Mouse (Mus musculus): ENCODE data around the gene Tomm20. TPM values are rescaled to one million over a fixed set of nuclear protein-coding genes. Genes with fewer than 3 reads are reported as not detected.

Gene Tomm20
- polyA plus RNA-seq, 1 experiment from 2014 or later = 188 TPM

DNA sequence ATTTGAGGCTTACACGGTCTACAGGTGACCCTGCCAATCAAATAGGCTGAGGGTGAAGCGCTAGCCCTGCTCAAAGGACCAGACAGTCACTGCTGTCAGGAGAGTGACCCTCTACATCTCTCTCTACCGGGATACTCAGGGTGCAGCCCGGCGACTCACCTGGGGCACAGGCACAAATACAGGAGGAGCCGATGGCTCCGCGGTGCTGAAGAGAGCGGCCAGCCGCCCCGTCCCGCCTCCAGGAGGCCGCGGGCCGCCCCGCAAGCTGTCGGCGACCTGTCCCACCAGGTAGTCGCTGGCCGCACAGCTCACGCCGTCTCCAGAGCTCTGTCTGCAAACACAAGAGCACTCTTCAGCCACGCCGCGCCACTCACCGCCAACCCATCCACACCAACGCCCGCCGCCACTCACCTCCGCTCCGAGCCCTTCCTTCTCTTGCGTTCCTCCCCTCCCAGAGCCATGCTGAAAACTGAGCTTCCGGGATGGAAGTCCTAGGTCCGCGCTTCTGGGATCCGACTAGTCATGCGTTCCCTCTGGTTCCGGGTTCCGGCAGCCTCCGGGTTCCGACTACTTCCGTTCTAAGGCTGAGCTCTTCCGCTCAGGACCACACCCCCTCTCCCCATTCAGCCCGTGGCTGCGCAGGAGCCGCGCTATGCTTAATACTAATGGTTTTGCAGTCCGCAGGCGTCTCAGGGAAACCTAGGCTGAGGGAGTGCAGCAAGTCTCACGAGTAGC lies 25.1 kb upstream of the Tomm20 start, which contains the start of gene Rbm34:
Rbm34 (minus strand) TSS at position 493 of the 735 bp plus-strand sequence.
- H3K27ac ChIP-seq (ENCODE audit: low read length) = peak within 1 kb of the TSS; percentile 76
- H3K9me3 ChIP-seq (ENCODE audit: control insufficient read depth, low read length) = no peaks in the 10 kb centered on the region
- peaks cover 4% of the 10 kb centered on the region; the same call in 1 of the 2 replicates for H3K4me1 ChIP-seq (replicated peaks; ENCODE audit: control insufficient read depth, insufficient read depth, low read length)
- under 1% methylated on average over 49 of the region's 50 CpGs for WGBS
- H3K4me3 ChIP-seq (ENCODE audit: low read length) = peak within 1 kb of the TSS; percentile 92
- peak; percentile 98 for ATAC-seq (ENCODE audit: low read depth)
- H3K4me2 ChIP-seq (ENCODE audit: low read depth, low read length) = peak within 1 kb of the TSS; percentile 87
- no peaks in the 10 kb centered on the region for H3K27me3 ChIP-seq (ENCODE audit: control insufficient read depth, insufficient read depth, low read depth, low read length)
- H3K9ac ChIP-seq (ENCODE audit: low read length) = peak within 1 kb of the TSS; percentile 85
- H3K36me3 ChIP-seq (ENCODE audit: control insufficient read depth, insufficient read depth, low read length) = no peaks in the 10 kb centered on the region; the same call in 1 of the 2 replicates

DNA sequence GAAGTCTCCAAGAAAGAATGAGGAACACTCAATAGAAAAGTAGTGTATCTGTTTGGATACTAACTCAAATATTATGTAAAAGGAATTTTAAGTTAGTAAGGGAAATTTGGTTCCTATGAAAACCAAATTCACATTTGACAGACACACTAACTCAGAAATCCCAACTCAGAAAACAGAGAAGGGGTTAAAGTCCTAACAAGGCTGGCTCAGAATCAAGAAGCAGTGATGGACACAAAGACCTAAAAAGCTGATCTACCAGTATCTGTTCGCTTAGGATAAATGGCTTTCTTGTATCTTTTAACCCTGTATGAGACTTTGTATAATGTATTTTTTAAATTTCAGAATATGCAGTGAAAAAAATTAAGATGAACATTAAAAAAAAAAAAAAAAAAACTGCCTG lies 23.9 kb upstream of the Tomm20 start:
- no peak for ATAC-seq (ENCODE audit: low read depth)
- Histone ChIP-seq H3K9me3 (ENCODE audit: control insufficient read depth, low read length) (no peaks in the 10 kb centered on the region), H3K27me3 (ENCODE audit: control insufficient read depth, insufficient read depth, low read depth, low read length) (no peaks in the 10 kb centered on the region), H3K4me2 (ENCODE audit: low read depth, low read length) (no peak overlapping the region), H3K27ac (ENCODE audit: low read length) (no peak overlapping the region), H3K36me3 (ENCODE audit: control insufficient read depth, insufficient read depth, low read length) (peaks cover 3% of the 10 kb centered on the region; the same call in 1 of the 2 replicates), H3K4me3 (ENCODE audit: low read length) (no peak overlapping the region), H3K9ac (ENCODE audit: low read length) (no peak overlapping the region), H3K4me1 (replicated peaks; ENCODE audit: control insufficient read depth, insufficient read depth, low read length) (peaks cover 4% of the 10 kb centered on the region; the same call in 1 of the 2 replicates)
- WGBS = 85% methylated on average over 1 of the region's 1 CpGs

GRCm38 (mm10) chr8:126968107-126968506 lies 22.5 kb upstream of the Tomm20 start:
- Histone ChIP-seq H3K27me3 (ENCODE audit: control insufficient read depth, insufficient read depth, low read depth, low read length) (no peaks in the 10 kb centered on the region), H3K9me3 (ENCODE audit: control insufficient read depth, low read length) (no peaks in the 10 kb centered on the region), H3K9ac (ENCODE audit: low read length) (no peak overlapping the region), H3K4me2 (ENCODE audit: low read depth, low read length) (no peak overlapping the region), H3K4me1 (replicated peaks; ENCODE audit: control insufficient read depth, insufficient read depth, low read length) (peaks cover 4% of the 10 kb centered on the region; the same call in 1 of the 2 replicates), H3K4me3 (ENCODE audit: low read length) (no peak overlapping the region), H3K27ac (ENCODE audit: low read length) (no peak overlapping the region), H3K36me3 (ENCODE audit: control insufficient read depth, insufficient read depth, low read length) (peaks cover 6% of the 10 kb centered on the region; the same call in 1 of the 2 replicates)
- WGBS = 88% methylated on average over 6 of the region's 6 CpGs
- no peak for ATAC-seq (ENCODE audit: low read depth)

DNA sequence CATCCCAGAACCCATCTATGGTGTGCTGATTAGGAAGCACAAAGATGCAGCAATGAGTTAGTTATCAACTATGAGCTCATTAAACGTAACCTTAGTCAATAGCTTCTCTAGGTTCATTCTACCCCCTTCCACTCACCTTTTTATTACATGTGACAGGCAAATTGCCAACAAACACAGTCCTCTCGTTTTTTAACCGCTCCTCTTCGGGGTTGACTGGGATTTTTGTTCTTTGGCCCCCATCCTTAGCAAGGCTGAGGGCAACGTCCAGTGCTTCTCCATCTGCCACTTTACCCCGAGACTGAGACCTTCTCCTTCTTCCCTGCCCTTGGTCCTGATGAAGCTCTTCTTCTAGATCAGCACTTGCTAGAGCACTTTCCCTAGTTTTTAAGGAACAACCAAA lies 19.6 kb upstream of the Tomm20 start:
- H3K9me3 ChIP-seq (ENCODE audit: control insufficient read depth, low read length) = no peaks in the 10 kb centered on the region
- peaks cover 15% of the 10 kb centered on the region for H3K36me3 ChIP-seq (ENCODE audit: control insufficient read depth, insufficient read depth, low read length)
- H3K4me1 ChIP-seq (replicated peaks; ENCODE audit: control insufficient read depth, insufficient read depth, low read length) = peaks cover 3% of the 10 kb centered on the region; the same call in 1 of the 2 replicates
- H3K27ac ChIP-seq (ENCODE audit: low read length) = no peak overlapping the region
- no peaks in the 10 kb centered on the region for H3K27me3 ChIP-seq (ENCODE audit: control insufficient read depth, insufficient read depth, low read depth, low read length)
- no peak overlapping the region for H3K4me3 ChIP-seq (ENCODE audit: low read length)
- no peak for ATAC-seq (ENCODE audit: low read depth)
- H3K9ac ChIP-seq (ENCODE audit: low read length) = no peak overlapping the region
- no peak overlapping the region for H3K4me2 ChIP-seq (ENCODE audit: low read depth, low read length)
- WGBS = 72% methylated on average over 6 of the region's 6 CpGs

GRCm38 (mm10) chr8:126962871-126963270 lies 17.2 kb upstream of the Tomm20 start:
- no peak for ATAC-seq (ENCODE audit: low read depth)

GRCm38 (mm10) chr8:126961516-126961915 lies 15.9 kb upstream of the Tomm20 start:
- WGBS = 90% methylated on average over 3 of the region's 3 CpGs
- Histone ChIP-seq H3K4me1 (replicated peaks; ENCODE audit: control insufficient read depth, insufficient read depth, low read length) (no peaks in the 10 kb centered on the region), H3K4me3 (ENCODE audit: low read length) (no peak overlapping the region), H3K4me2 (ENCODE audit: low read depth, low read length) (no peak overlapping the region), H3K9me3 (ENCODE audit: control insufficient read depth, low read length) (no peaks in the 10 kb centered on the region), H3K27me3 (ENCODE audit: control insufficient read depth, insufficient read depth, low read depth, low read length) (no peaks in the 10 kb centered on the region), H3K27ac (ENCODE audit: low read length) (no peak overlapping the region), H3K9ac (ENCODE audit: low read length) (no peak overlapping the region), H3K36me3 (ENCODE audit: control insufficient read depth, insufficient read depth, low read length) (peaks cover 17% of the 10 kb centered on the region)
- no peak for ATAC-seq (ENCODE audit: low read depth)

More at GRCm38 (mm10) chr8:126962871-126963270, 17.2 kb upstream of the Tomm20 start:
- Histone ChIP-seq H3K36me3 (ENCODE audit: control insufficient read depth, insufficient read depth, low read length) (peaks cover 15% of the 10 kb centered on the region), H3K4me1 (replicated peaks; ENCODE audit: control insufficient read depth, insufficient read depth, low read length) (no peaks in the 10 kb centered on the region), H3K9ac (ENCODE audit: low read length) (no peak overlapping the region), H3K4me2 (ENCODE audit: low read depth, low read length) (no peak overlapping the region), H3K9me3 (ENCODE audit: control insufficient read depth, low read length) (no peaks in the 10 kb centered on the region), H3K27ac (ENCODE audit: low read length) (no peak overlapping the region), H3K4me3 (ENCODE audit: low read length) (no peak overlapping the region), H3K27me3 (ENCODE audit: control insufficient read depth, insufficient read depth, low read depth, low read length) (no peaks in the 10 kb centered on the region)
- 83% methylated on average over 1 of the region's 1 CpGs for WGBS

DNA sequence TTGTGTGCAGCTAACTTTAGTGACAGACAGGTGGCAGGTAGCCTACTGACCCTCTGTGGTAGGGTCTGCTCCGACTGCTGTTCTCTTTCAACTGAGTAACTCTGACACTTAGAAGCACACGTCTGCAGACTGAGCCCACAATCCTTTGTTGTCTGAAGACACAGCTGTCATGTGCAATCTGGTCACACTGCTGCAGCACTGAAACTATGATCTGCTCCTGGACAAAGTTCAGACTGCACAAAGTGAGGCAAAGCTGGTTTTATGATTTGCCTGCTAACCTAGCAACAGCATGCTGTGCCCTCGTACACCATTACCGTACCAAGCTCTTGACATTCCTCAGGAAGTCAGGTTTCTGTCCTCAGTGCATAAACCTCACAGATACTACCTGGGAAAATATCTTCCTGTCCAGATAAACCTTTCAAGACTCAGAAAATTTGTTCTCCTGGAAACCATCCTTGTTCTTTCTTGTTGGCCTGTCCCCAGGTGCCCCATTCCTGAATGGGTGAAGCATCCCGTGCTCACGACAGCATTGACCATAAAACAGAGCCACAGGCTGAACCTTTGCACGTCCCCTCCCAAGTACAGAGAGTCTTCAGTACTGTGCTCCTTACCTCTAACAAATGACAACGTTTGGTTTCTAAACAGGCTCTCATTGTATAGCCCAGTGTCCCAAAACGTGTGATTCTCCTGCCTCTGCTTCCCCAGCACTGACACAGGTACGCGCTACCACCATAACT lies 6.4 kb upstream of the Tomm20 start:
- WGBS = 89% methylated on average over 11 of the region's 11 CpGs

DNA sequence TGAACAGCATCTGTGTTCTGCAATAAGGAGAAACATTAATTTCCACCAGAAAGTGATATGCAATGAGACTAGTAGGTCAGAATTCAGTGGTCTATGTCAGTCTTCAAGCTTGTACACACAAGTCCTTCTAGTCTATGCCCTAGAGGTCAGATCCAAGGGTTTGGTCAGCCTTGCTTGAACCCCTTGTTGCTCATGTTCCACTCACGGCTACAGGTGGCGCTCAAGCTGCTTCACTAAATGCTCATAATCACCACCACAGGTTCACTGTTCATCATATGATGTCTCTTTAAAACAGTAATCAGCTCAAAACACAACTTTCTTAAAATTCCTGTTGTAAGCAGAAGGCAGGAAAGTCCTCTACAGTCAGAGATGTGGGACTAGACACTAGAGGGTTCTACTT lies 3.9 kb upstream of the Tomm20 start:
- Histone ChIP-seq H3K4me1 (replicated peaks; ENCODE audit: control insufficient read depth, insufficient read depth, low read length) (peaks cover under 1% of the 10 kb centered on the region; the same call in 1 of the 2 replicates), H3K27me3 (ENCODE audit: control insufficient read depth, insufficient read depth, low read depth, low read length) (no peaks in the 10 kb centered on the region)
- 73% methylated on average over 2 of the region's 2 CpGs for WGBS

More for the DNA sequence above, 6.4 kb upstream of the Tomm20 start:
- Histone ChIP-seq H3K27ac (ENCODE audit: low read length) (no peak overlapping the region), H3K9ac (ENCODE audit: low read length) (no peak overlapping the region), H3K4me1 (replicated peaks; ENCODE audit: control insufficient read depth, insufficient read depth, low read length) (no peaks in the 10 kb centered on the region), H3K36me3 (ENCODE audit: control insufficient read depth, insufficient read depth, low read length) (peaks cover 22% of the 10 kb centered on the region; the same call in 1 of the 2 replicates), H3K27me3 (ENCODE audit: control insufficient read depth, insufficient read depth, low read depth, low read length) (no peaks in the 10 kb centered on the region), H3K9me3 (ENCODE audit: control insufficient read depth, low read length) (no peaks in the 10 kb centered on the region), H3K4me2 (ENCODE audit: low read depth, low read length) (no peak overlapping the region), H3K4me3 (ENCODE audit: low read length) (no peak overlapping the region)
- no peak for ATAC-seq (ENCODE audit: low read depth)

GRCm38 (mm10) chr8:126946444-126946843 lies 800 bp upstream of the Tomm20 start:
- H3K27me3 ChIP-seq (ENCODE audit: control insufficient read depth, insufficient read depth, low read depth, low read length) = no peaks in the 10 kb centered on the region
- peaks cover 10% of the 10 kb centered on the region; the same call in 1 of the 2 replicates for H3K4me1 ChIP-seq (replicated peaks; ENCODE audit: control insufficient read depth, insufficient read depth, low read length)
- H3K27ac ChIP-seq (ENCODE audit: low read length) = no peak overlapping the region
- peak overlapping the region; percentile 69; the same call in 1 of the 2 replicates for H3K4me2 ChIP-seq (ENCODE audit: low read depth, low read length)
- H3K4me3 ChIP-seq (ENCODE audit: low read length) = no peak overlapping the region
- peak overlapping the region; percentile 93 for H3K9ac ChIP-seq (ENCODE audit: low read length)
- 74% methylated on average over 7 of the region's 7 CpGs for WGBS
- ATAC-seq (ENCODE audit: low read depth) = no peak
- peaks cover 13% of the 10 kb centered on the region; the same call in 1 of the 2 replicates for H3K36me3 ChIP-seq (ENCODE audit: control insufficient read depth, insufficient read depth, low read length)
- no peaks in the 10 kb centered on the region for H3K9me3 ChIP-seq (ENCODE audit: control insufficient read depth, low read length)

More for the DNA sequence above, 3.9 kb upstream of the Tomm20 start:
- peaks cover 18% of the 10 kb centered on the region; the same call in 1 of the 2 replicates for H3K36me3 ChIP-seq (ENCODE audit: control insufficient read depth, insufficient read depth, low read length)
- no peak overlapping the region for H3K4me2 ChIP-seq (ENCODE audit: low read depth, low read length)
- no peak overlapping the region for H3K4me3 ChIP-seq (ENCODE audit: low read length)
- no peak overlapping the region for H3K27ac ChIP-seq (ENCODE audit: low read length)
- no peak overlapping the region for H3K9ac ChIP-seq (ENCODE audit: low read length)
- no peaks in the 10 kb centered on the region for H3K9me3 ChIP-seq (ENCODE audit: control insufficient read depth, low read length)
- ATAC-seq (ENCODE audit: low read depth) = no peak
